Mouse (Mus musculus) urinary bladder, postnatal 14 days (tissue): Measurements from ENCODE around the gene Ddx19a.
A peak's percentile ranks its signal among the peaks of the same experiment; 100 is the strongest.
"Not testable (repeated sequence)": the region's sequence is repeated elsewhere in the genome, so short reads cannot be mapped to it uniquely, and the experiment has no call there.

ENCODE experiments used
- DNase-seq: peaks from one replicate; pipeline ENCODE4 v3.0.0; 2021; ENCODE audit warnings: low spot score

Gene Ddx19a

DNA sequence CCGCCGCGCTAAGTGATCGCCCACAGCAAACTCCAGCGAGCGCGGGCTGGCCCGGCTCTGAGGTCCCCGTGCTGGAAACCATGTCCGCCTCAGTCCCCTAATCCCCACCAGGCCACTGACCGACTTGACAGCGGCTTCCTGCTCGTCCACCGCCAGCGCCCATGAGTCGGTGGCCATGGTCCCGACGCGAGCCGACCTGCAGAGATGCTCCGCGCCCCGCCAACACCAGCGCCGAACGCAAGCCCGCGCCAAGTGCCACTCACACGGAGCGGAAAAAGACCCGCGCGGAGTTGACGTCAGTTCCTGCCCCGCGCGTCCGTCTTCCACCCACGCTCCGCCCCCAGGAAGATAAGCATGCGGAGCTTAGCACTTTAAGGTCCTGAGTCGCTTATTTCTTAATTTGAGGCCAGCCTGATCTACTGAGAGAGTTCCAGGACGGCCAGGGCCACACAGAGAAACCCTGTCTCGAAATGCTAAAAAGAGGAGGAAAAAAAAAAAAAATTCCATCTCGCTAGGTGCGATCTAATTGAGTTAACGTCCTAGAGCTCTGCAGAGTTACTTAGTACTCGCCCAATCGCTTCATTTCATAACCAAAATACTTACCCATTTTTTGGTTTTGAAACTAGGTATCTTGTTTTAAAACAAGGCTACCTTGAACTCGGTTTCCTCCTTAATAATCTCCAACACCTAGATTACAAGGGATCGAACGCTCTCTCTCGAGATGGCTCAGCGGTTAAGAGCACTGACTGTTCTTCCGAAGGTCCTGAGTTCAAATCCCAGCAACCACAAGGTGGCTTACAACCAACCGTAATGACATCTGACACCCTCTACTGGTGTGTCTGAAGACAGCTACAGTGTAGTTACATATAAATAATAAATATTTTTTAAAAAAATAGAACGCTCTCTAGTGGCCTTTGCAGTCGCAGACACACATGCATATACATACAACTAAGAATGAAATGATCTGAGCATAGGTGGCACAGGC is at the start of gene Ddx19a:
TSS of gene Ddx19a (minus strand) at position 254 of the 985 bp plus-strand sequence.
- peak; percentile 90 for DNase-seq

DNA sequence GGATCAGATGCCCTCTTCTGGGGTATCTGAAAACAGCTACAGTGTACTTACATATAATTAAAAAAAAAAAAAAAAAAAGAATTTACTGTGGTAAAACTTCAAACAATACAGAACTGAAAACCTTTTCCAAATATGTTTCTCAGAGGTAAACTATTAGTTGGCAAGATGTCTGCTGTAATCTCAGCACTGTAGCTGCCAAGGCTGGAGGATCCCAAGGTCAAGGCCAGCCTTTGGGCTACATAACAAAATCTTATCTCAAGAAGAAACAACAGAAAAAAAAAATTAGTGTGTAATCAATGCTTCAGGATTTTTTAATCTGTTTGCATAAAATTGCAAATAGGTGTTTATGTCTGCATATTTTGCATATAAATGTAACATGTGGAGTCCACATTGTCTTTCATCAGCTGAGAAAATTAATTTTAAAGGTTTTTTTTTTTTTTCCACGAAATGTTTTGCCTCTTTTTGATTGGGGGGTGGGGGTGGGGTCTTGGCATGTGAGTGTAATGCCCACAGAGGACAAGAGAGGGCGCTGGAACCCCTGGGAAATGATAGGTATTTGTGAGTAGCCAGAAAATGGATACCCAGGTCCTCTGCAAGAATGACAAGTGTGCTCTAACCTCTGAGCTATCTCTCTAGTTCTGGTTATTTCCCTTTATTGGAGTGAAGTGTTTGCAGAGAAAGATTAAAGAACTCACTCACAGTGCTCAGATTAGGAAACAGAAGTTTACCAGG is 46.6 kb upstream of the Ddx19a start:
- no peak for DNase-seq

DNA sequence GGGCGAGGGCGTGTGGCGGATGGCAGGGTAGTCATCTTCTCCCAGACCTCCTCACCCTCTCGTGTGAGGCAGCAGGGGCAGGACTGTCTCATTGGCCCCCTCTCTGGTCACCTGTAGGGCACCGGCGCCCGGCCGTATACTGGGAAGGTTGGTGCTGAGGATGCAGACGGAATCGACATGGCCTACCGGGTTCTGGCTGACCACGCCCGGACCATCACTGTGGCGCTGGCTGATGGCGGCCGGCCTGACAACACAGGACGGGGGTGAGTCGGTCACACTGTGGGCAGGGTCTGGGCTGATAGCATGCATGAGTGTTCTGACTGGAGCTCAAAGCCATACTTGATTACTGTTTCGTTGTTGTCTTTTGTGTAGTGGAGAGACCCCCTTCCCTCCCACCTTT is 44.9 kb upstream of the Ddx19a start:
- no peak for DNase-seq

DNA sequence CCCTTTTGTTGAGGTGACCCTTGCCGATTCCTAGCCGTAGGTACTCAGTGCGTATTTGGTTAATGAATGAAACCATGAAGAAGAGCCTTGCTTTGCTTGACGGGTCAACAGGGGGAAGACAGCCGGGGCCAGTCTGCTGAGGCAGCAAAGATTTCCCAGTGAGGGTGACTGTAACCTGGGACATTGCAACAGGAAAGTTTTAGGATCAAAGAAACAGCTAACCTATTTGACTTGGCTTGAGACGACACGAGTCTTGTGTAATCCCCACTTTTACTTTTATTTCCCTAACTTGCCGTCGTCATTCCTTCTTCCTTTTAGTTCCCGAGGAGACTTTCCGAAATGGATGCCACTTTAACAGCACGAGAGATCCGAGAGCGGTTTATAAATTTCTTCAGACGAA is 39.0 kb upstream of the Ddx19a start:
- DNase-seq: no peak

DNA sequence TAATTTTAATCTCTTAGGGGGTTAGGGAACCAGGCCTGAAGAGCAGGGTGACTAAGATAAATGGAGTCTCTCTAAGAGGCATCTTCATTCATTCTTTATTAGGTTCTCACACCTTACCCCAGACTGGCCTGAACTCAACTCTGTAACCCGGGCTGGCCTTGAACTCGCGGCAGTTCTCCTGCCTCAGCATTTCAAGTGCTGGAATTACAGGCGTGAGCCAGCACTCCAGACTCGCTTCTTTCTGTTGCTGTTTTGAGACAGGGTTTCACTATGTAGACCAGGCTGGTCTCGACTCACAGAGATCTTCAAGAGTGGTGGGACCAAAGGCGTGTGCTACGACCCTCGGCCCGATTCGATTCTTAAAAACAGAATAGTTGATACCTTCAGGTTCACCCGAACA is 36.7 kb upstream of the Ddx19a start:
- DNase-seq: no peak

DNA sequence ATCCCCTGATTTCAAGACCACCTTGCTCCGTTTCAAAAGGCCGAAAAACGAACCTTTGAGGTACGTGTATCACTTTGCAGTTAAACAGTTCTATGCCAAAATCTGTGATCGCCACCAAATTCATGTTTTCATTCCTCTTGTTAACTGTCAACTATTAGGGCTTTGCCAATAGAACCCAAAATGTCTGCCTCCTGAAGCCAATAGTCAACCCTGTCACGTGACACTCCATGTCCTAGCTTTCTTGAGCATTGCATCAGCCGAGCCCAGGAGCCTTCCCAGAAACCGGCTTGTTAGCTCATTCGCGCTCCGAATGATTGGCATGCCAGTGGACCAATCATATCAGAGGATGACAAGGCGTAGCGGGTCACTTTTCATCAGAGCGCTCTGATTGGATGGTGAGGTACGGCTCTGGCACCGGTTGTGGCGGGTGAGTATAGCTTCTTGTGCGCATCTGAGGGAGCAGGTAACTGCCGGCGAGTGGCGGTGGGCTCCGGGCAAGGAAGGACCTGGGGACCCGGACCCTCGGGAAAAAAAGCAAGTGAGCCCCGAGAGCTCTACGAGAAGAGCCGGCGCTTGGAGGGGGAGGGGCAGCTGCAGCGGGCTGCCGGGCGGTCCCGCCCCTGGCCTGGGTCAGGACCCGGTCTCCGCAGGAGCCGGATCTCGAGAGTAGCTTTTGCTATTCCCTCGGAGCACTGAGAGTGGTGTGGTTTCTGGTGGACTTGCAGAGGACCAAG is 36.0 kb upstream of the Ddx19a start:
- DNase-seq: peak; percentile 99

DNA sequence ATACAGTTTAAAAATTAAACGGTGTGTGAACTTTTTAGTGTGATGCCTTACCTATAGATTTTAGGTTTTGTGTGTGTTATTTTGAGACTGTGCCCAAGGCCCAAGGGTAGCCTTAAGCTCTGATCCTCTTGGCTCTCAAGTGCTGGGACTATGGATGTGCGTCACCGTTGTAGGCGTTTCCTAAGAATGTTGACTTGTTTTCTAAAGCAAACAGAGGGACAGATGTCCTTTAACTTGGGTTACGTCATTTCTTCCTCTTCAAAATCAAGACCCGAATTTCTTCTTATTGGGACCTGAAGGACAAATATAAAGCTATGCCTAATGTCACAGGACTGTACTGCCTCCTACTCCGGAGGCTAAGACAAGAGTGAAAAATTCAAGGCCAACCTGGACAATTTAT is 35.3 kb upstream of the Ddx19a start, which contains the start of gene Aars:
TSS of gene Aars (plus strand) at position 229 of the 400 bp plus-strand sequence.
- no peak for DNase-seq

DNA sequence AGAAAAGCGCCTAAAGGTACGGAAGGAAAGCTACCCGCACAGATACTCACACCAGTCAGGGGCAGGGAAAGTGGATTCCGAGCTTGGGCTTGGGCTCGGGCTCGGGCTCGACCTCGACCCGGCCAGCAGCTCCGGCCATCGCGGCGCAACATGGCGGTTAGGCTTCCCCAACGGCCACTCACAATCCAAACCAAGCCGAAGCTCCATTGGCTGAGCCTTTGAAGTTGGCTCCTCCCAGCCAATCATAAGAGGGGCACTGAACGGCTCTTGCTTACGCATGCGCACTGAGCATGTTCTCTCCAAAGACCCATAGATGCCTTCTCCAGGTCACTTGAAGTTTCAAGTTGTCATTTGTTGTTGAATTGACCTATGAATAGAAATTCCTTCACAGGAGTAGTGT is 34.0 kb upstream of the Ddx19a start, which contains the start of gene Ddx19b:
TSS of gene Ddx19b (minus strand) at position 180 of the 400 bp plus-strand sequence.
- DNase-seq: no peak

DNA sequence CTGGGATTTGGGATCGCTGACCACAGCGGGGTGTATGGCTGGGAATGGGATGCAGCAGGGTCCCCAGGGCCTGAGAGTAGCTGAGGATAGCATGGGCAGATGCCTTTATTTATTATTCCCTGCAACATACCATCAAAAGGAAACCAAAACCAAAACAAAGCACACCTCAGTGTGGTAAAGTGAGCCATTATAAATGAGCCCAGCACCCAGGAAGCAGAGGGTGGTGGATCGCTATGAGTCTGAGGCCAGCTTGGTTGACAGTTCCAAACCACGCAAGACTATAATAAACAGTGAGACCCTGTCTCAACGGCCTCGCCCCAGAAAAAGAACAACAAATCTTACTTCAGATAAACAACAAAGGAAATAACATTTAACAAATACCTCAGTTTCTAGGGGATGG is 32.4 kb upstream of the Ddx19a start:
- DNase-seq: no peak

DNA sequence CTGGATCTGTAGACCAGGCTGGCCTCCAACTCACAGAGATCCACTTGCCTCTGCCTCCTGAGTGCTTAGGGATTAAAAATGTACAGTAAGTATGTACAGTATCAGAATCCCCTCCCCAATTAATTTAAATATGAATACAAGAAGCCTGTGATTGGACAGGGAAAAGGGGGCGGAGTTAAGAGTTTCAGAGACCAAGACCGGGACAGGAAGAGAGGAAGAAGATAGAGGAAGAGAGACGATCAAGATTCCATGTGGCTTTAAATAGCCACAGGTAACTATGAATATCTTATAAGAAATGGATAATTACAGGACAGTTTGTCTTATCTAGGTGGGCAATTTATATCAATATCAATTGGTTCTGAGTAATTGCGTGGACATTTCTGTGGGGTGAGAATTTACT is 32.0 kb upstream of the Ddx19a start:
- no peak for DNase-seq

DNA sequence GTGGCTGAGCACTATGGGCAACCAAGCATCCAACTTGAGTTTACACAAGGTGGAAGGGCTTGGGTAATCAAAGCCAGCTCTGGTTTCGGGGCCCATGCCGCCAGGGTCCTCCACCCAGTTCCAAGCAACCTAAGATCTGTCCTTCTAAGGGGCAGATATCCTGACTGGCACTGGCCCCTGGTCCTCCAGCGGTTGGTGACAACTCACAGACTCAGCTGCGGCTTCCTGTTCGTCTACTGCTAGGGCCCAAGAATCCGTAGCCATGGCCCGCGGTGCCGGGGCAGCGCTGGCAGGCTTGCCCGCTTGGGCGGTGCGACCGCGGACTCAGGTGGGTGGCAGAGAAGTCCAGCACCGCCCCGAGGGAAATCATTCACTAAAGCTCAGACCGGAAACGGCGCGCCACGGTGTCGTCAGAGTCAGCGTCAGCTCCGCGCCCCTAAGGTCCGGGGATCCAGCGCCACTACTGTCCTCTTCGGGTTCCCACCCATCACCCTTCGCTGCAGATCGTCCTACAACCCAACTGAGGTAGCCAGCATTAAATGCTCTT is 29.9 kb upstream of the Ddx19a start:
- peak; percentile 88 for DNase-seq

DNA sequence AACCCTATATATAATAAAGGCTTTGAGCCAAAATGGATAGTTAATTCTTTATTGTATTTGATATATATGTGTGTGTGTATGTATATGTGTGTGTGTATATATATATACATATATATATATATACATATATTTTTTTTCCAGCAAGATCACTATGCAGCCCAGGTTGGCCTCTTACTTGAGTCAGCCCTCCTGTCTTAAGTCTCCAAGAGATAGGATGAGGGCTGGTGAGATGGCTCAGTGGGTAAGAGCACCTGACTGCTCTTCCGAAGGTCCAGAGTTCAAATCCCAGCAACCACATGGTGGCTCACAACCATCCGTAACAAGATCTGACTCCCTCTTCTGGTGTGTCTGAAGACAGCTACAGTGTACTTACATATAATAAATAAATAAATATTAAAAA is 29.0 kb upstream of the Ddx19a start:
- DNase-seq: not testable (repeated sequence)

DNA sequence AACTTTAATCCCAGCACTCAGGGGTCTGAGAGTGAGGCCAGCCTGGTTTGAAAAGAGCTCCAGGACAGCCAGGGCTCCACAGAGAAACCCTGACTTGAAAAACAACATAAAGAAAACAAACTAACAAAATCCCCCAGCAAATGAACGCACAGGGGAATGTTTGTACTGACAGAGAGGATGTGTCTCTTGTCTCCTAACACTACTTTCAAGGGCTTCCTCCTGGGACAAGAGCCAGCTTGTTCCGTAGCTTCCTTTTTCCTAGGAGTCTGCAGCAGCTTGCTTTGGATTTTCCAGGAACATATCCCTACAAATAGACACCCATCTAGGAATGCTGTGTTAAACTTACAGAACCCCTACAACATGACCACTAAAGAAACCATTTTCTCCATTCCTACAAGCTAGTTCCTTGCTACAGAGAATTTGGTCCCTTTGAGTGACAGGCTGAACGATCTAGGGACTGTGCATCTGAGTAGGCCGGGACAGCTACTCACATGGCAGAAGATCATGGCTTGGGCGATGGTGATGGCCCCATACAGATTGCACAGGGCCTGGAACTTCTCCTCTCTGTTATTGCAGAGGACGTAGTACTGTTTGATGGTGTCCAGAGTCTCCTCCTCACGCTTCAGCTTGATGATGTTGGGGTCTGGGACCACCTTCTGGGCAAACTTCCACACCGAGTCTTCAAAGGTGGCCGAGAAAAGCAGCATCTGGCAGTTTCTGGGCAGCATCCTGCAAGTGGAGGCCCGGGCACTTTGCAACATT is 12.8 kb upstream of the Ddx19a start:
- DNase-seq: not testable (repeated sequence)

DNA sequence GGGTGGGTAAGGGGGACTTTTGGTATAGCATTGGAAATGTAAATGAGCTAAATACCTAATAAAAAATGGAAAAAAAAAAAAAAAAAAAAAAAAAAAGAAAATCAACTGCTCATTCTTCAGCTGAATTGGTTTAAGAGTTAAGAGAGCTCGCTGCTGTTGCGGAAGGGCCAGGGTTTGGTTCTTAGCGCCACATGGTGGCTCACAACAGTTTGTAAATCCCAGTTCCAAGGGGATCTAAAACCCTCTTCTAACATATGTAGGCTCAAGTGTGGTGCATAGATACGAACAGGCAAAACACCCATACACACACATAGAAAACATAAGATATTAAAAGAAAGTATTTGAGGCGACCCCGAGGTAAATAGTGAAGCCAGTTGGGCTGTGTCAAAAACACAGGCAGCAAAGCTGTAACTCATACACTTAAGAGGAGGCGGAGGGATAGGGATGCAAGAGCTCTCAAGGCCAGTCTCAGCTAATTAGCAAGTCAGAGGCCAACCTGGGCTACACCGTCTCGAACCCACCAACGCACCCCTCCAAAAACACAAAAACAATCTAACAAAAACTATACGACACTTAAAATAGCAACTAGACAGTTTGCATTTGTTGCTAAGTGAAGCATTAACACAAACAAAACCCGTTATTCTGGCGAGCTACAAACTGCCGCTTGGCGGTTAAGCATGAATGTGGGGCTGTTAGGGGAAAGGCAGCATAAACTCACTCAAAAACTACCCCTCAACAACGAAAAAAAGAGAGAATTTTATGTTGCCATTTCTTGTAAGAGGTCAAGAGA is 764 bp downstream of the Ddx19a start:
- DNase-seq: no peak

DNA sequence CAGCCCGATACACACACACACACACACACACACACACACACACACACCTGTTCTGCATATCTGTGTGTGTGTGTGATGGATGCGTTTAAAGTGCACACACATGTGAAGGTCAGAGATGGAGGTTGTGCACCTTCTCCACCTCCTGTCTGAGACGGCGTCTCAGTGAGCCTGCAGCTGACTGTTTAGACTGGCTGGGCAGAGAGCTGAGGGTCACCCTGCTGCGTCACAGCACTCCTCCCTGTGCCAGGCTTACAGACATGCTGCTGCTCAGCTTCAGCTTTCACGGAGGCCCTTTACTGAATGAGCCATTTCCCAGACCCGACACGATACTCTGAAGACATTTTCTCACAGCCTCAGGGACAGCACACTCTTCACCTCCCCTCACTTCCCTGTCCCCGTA is 7.6 kb downstream of the Ddx19a start:
- no peak for DNase-seq

DNA sequence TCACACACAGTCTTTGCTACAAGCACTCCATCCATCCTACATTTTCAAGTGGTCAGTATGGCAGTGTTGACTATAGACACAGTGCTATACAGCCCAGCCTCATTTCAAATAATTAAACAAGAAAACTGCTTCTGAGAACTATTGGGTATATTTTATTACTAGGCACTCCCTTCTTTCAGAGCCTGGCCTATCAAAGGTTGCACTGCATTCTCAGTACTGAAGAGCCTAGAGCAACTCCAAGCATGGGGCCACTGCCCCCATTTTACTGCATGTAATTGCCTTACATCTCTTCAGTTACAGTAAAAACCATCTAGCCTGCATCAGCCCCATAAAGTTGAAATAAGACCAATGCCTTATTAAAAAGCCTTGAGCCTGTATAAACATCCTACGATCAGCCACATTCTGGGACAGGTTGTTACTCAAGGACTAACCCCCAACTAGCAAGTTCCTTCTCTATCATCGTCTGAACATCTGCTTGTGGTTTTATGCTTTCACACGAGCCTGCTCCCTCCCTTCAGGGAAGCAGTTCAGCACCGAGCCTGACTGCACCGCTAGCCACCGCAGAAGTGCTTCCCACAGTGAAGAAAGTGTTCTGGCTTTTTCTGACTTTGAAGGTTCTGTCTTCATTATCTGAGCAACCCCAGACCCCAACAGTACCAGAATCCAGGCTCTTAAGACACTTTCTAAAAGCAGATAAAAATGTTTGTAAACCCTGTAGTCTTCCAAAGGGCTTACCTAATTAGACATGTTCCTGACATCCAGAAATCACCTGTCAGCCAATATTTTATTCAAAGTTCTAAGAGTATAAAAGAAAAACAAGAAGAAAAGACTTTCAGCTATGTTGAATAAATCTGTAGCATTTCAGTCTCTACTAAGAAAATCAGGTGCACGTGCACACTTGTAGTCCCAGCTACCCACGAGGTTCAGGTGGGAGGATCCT is 9.5 kb downstream of the Ddx19a start:
- no peak for DNase-seq

DNA sequence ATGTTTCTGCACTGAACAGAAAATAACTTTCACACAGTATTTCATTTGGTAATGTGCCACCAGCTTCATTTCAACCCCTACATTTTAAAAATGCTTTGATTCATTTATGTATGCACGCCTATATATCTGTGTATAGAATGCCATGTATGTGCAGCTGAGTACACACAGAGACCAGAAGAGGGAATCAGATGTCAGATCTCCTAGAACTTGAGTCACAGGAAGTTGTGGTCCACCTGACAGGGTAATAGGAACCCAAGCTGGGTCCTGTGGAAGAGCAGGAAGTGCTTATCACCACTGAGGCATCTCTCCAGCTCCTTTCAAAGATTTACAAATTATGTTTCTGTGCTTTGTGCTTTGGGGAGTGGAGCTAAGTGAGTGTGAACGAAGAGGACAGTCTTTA is 16.3 kb downstream of the Ddx19a start:
- no peak for DNase-seq

DNA sequence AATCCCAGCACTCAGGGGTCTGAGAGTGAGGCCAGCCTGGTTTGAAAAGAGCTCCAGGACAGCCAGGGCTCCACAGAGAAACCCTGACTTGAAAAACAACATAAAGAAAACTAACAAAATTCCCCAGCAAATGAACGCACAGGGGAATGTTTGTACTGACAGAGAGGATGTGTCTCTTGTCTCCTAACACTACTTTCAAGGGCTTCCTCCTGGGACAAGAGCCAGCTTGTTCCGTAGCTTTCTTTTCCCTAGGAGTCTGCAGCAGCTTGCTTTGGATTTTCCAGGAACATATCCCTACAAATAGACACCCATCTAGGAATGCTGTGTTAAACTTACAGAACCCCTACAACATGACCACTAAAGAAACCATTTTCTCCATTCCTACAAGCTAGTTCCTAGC is 19.6 kb downstream of the Ddx19a start:
- DNase-seq: not testable (repeated sequence)

DNA sequence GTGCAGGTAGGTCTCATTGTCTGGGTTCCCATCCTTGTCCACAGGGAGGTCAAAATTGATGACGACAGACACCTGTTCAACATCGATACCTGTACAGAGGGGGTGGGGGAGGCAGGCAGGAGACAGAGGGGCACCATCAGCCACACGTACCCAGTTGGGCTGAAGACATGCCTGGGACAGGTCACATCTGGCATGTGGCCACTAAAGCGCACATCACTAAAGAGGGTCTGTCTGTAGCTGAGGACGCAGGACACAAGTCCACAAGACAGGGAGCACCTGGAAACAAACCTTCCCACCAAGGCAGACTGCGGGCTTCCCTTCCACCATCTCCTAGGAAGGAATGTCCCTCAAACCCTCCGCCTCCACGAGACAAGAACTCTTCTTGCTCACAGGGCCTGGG is 21.1 kb downstream of the Ddx19a start:
- DNase-seq: not testable (repeated sequence)
